Mouse (Mus musculus): ENCODE results near the gene Apol11a.

DNA sequence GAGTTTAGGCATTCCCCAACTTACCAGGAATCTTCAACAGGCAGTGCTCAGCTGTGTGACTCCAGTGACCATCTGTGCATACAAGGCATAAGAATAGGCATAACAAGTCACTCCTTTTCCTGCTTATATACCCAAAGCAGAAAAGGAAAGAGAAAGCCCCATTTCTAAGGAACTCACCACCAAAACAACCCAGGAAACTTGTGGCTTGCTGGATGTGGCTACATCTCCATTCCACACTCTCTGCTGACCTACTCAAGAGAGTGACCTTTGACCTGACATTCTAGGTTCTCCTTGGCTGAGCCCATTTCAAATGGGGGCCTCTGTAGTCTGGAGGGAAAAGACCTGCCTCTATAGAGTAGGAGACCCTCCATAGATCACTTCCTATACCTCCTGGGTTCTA is 25.1 kb downstream of the Apol11a start, which contains the start of gene Apol7c:
- TF ChIP-seq CTCF (IDR thresholded peaks at IDR 0.05; ENCODE audit: low read depth) (no peak), EP300 (optimal IDR thresholded peaks at IDR 0.05) (no peak)

Data from stomach, postnatal 0 days (tissue).